Comparison of ENCODE assay signal across 9 mouse cellular contexts in the genomic region with DNA sequence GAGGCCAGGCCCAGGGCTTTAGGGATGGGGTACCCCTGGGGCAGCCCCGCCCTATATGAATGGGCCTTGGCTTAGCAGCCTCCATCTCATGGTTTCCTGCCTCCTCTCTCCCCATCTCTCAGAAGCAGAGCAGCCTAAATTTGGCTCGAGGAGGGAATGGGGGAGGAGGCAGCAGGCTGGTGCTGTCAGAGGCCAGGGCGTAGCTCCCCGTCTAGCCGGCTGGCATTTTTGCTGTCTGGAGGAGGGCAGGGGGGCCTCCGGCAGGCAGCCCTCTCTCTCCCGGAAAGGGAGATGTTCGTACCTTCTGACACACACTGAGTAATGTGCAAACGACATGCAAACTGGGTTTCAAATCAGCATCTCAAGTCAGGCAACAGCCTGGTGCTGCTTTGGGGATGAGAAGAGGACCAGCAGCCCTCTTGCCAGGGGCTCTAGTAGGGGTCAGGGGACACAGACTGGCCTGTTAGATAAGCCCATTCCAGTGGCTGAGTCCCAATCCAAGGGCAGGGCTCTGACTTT. TPM values are rescaled to one million over a fixed set of nuclear protein-coding genes. Genes with fewer than 3 reads are reported as not detected.
DNase-seq lines count a peak whose midpoint lies in the region; ATAC-seq lines count a peak whose summit lies in the region.
"Had no signal": no experiment of that assay in that cellular context is flagged by ENCODE, and none has a peak within 500 bp of the region (broad histone marks: within the 10 kb centered on the region; RNA-seq: fewer than 3 reads in every experiment).

No protein-coding gene starts in this region.

- peak; percentile 43 for ATAC-seq in heart, embryonic 12.5 days (ENCODE audit: insufficient number of reproducible peaks, low FRiP score)
- ATAC-seq in embryonic facial prominence, embryonic 14.5 days (ENCODE audit: low read depth): peak; percentile 11; the same call in 1 of the 2 replicates
- ATAC-seq in hindbrain, embryonic 15.5 days (ENCODE audit: low FRiP score, low read depth): no peak
- no peak for ATAC-seq in midbrain, embryonic 14.5 days (ENCODE audit: low FRiP score, low TSS enrichment)

- H3K4me1 ChIP-seq in heart, embryonic 12.5 days (replicated peaks): peaks cover 76% of the 10 kb centered on the region
- peaks cover 17% of the 10 kb centered on the region for H3K4me1 ChIP-seq in embryonic facial prominence, embryonic 14.5 days (ENCODE audit: control insufficient read depth, insufficient read depth, low read length)
- peaks cover 67% of the 10 kb centered on the region for H3K4me1 ChIP-seq in hindbrain, embryonic 15.5 days (replicated peaks)
- peaks cover 63% of the 10 kb centered on the region for H3K4me1 ChIP-seq in midbrain, embryonic 14.5 days (ENCODE audit: control insufficient read depth, insufficient read depth, low read length)

- H3K36me3 ChIP-seq in heart, embryonic 12.5 days: no peaks in the 10 kb centered on the region
- H3K36me3 ChIP-seq in embryonic facial prominence, embryonic 14.5 days (ENCODE audit: control insufficient read depth, insufficient read depth, low read length): no peaks in the 10 kb centered on the region
- no peaks in the 10 kb centered on the region for H3K36me3 ChIP-seq in hindbrain, embryonic 15.5 days
- no peaks in the 10 kb centered on the region for H3K36me3 ChIP-seq in midbrain, embryonic 14.5 days (ENCODE audit: control insufficient read depth, insufficient read depth, low read length)

- H3K4me3 ChIP-seq in heart, embryonic 12.5 days: no peak overlapping the region
- no peak overlapping the region for H3K4me3 ChIP-seq in embryonic facial prominence, embryonic 14.5 days (ENCODE audit: low read depth, low read length)
- no peak overlapping the region for H3K4me3 ChIP-seq in hindbrain, embryonic 15.5 days
- H3K4me3 ChIP-seq in midbrain, embryonic 14.5 days (replicated peaks; ENCODE audit: low read depth, low read length): no peak overlapping the region

- no peaks in the 10 kb centered on the region for H3K27me3 ChIP-seq in heart, embryonic 12.5 days (replicated peaks)
- H3K27me3 ChIP-seq in embryonic facial prominence, embryonic 14.5 days (replicated peaks; ENCODE audit: control insufficient read depth, insufficient read depth, low read length): 0 out of 2 replicates have a peak, but pooled peaks cover 15% of the 10 kb centered on the region
- H3K27me3 ChIP-seq in hindbrain, embryonic 15.5 days: no peaks in the 10 kb centered on the region
- no peaks in the 10 kb centered on the region for H3K27me3 ChIP-seq in midbrain, embryonic 14.5 days (ENCODE audit: control insufficient read depth, insufficient read depth, low read length)

- peak overlapping the region; percentile 33; the same call in 1 of the 2 replicates for H3K9ac ChIP-seq in heart, embryonic 12.5 days
- no peak overlapping the region for H3K9ac ChIP-seq in embryonic facial prominence, embryonic 14.5 days (ENCODE audit: low read depth, low read length)
- 0 out of 2 replicates have a peak overlapping the region, but pooled peaks have one; percentile 25 for H3K9ac ChIP-seq in hindbrain, embryonic 15.5 days
- H3K9ac ChIP-seq in midbrain, embryonic 14.5 days (replicated peaks; ENCODE audit: low read length): no peak overlapping the region; the same call in 1 of the 2 replicates

- 5% methylated on average over 9 of the region's 9 CpGs for WGBS in heart, embryonic 12.5 days
- WGBS in embryonic facial prominence, embryonic 14.5 days: 17% methylated on average over 9 of the region's 9 CpGs
- WGBS in hindbrain, embryonic 15.5 days: 25% methylated on average over 9 of the region's 9 CpGs
- 24% methylated on average over 9 of the region's 9 CpGs for WGBS in midbrain, embryonic 14.5 days

- no peaks in the 10 kb centered on the region for H3K9me3 ChIP-seq in heart, embryonic 12.5 days (replicated peaks)
- no peaks in the 10 kb centered on the region for H3K9me3 ChIP-seq in embryonic facial prominence, embryonic 14.5 days (ENCODE audit: control insufficient read depth, low read length)
- H3K9me3 ChIP-seq in hindbrain, embryonic 15.5 days: no peaks in the 10 kb centered on the region
- H3K9me3 ChIP-seq in midbrain, embryonic 14.5 days (ENCODE audit: control insufficient read depth, low read length): no peaks in the 10 kb centered on the region

- H3K27ac ChIP-seq in heart, embryonic 12.5 days (ENCODE audit: poor library complexity, severe bottlenecking): peak overlapping the region; percentile 94
- peak overlapping the region; percentile 57 for H3K27ac ChIP-seq in embryonic facial prominence, embryonic 14.5 days (replicated peaks; ENCODE audit: low read depth, low read length)
- H3K27ac ChIP-seq in hindbrain, embryonic 15.5 days (replicated peaks): peak overlapping the region; percentile 98
- peak overlapping the region; percentile 98 for H3K27ac ChIP-seq in midbrain, embryonic 14.5 days (replicated peaks; ENCODE audit: low read depth, low read length)

- peak overlapping the region; percentile 95 for H3K4me2 ChIP-seq in heart, embryonic 12.5 days
- no peak overlapping the region; the same call in 1 of the 2 replicates for H3K4me2 ChIP-seq in embryonic facial prominence, embryonic 14.5 days (ENCODE audit: low read depth, low read length)
- H3K4me2 ChIP-seq in hindbrain, embryonic 15.5 days: no peak overlapping the region; the same call in 1 of the 2 replicates
- H3K4me2 ChIP-seq in midbrain, embryonic 14.5 days (ENCODE audit: low read length): 0 out of 2 replicates have a peak overlapping the region, but pooled peaks have one; percentile 17

- no peak for DNase-seq in heart, adult 9 months (ENCODE audit: low spot score in 2 of 2)
- peak; percentile 15 for DNase-seq in T-cell, adult 2 months (ENCODE audit: low spot score)
- DNase-seq in embryonic facial prominence, embryonic 14.5 days (ENCODE audit: low spot score): peak; percentile 70
- DNase-seq in midbrain, embryonic 14.5 days: peak; percentile 33
- DNase-seq in thymus, postnatal 14 days: peak; percentile 70
- no peak for DNase-seq in gastrocnemius, postnatal 4 days (ENCODE audit: low spot score in 2 of 2)

RNA-seq across cellular contexts. Expression of gene 4930404H24Rik, which starts 1.8 kb away (rescaled TPM):
- not detected in 2 replicates for polyA plus RNA-seq in heart, embryonic 12.5 days (2016; fragmentation: Nextera tagmentation; extraction: Ambion mirVana)
- not detected in 2 replicates for polyA plus RNA-seq in embryonic facial prominence, embryonic 14.5 days (2014; fragmentation: Nextera tagmentation; extraction: Ambion mirVana)
- not detected in 2 replicates for polyA plus RNA-seq in hindbrain, embryonic 15.5 days (2015; fragmentation: Nextera tagmentation; extraction: Ambion mirVana)
- not detected in 2 replicates for polyA plus RNA-seq in midbrain, embryonic 14.5 days (2014; fragmentation: Nextera tagmentation; extraction: Ambion mirVana)
- not detected for total RNA-seq in gastrocnemius, postnatal 4 days (2021)
- polyA plus RNA-seq: small intestine, adult 2 months had no signal

RNA-seq across cellular contexts. Expression of gene Nol4l, which starts 35.4 kb away (rescaled TPM):
- polyA plus RNA-seq in heart, embryonic 12.5 days (2016; fragmentation: Nextera tagmentation; extraction: Ambion mirVana): 14.9 and 15.2 TPM in 2 replicates
- 11.6 and 12.9 TPM in 2 replicates for polyA plus RNA-seq in embryonic facial prominence, embryonic 14.5 days (2014; fragmentation: Nextera tagmentation; extraction: Ambion mirVana)
- 42.6 and 45.4 TPM in 2 replicates for polyA plus RNA-seq in hindbrain, embryonic 15.5 days (2015; fragmentation: Nextera tagmentation; extraction: Ambion mirVana)
- polyA plus RNA-seq in midbrain, embryonic 14.5 days (2014; fragmentation: Nextera tagmentation; extraction: Ambion mirVana): 44.8 and 51.7 TPM in 2 replicates
- 1 to 10 TPM; 7.5 to 9.1 TPM for total RNA-seq in gastrocnemius, postnatal 4 days (2021)

Comparison
In these comparisons a context has a peak if more than half of its experiments do, and no peak if none do; other contexts are left out.
1. ATAC-seq: peak in heart, embryonic 12.5 days (single experiment) and embryonic facial prominence, embryonic 14.5 days (single experiment); none in hindbrain, embryonic 15.5 days (single experiment) and midbrain, embryonic 14.5 days (single experiment).
2. H3K4me2 ChIP-seq: peak in heart, embryonic 12.5 days (single experiment) and midbrain, embryonic 14.5 days (single experiment); none in embryonic facial prominence, embryonic 14.5 days (single experiment) and hindbrain, embryonic 15.5 days (single experiment).
3. H3K9ac ChIP-seq: peak in heart, embryonic 12.5 days (single experiment) and hindbrain, embryonic 15.5 days (single experiment); none in embryonic facial prominence, embryonic 14.5 days (single experiment) and midbrain, embryonic 14.5 days (single experiment).
4. DNase-seq: peak in T-cell, adult 2 months (single experiment), embryonic facial prominence, embryonic 14.5 days (single experiment), midbrain, embryonic 14.5 days (single experiment) and thymus, postnatal 14 days (single experiment); none in heart, adult 9 months (0 of 2) and gastrocnemius, postnatal 4 days (0 of 2).
5. Peak in every context shown above with its lines, with median percentiles within 50 percentile points of each other: H3K27ac ChIP-seq.